Mouse (Mus musculus): ENCODE results near the gene Hopx. TPM values are rescaled to one million over a fixed set of nuclear protein-coding genes. Genes with fewer than 3 reads are reported as not detected.

Gene Hopx
- polyA plus RNA-seq, 1 experiment from 2014 or later: 11.3 TPM

GRCm38 (mm10) chr5:77148021-77148621 lies 33.2 kb upstream of the Hopx start:
- no peaks in the 10 kb centered on the region for H3K27me3 ChIP-seq (ENCODE audit: control insufficient read depth, insufficient read depth, low read length)
- no peaks in the 10 kb centered on the region for H3K4me1 ChIP-seq (replicated peaks; ENCODE audit: control insufficient read depth, insufficient read depth, low read length)
- ATAC-seq (ENCODE audit: low FRiP score) (no peak), DNase-seq (ENCODE audit: low spot score) (no peak)
- H3K9ac ChIP-seq: no peak overlapping the region
- no peak overlapping the region for H3K27ac ChIP-seq
- WGBS: 80% methylated on average over 6 of the region's 6 CpGs
- no peak overlapping the region for H3K4me2 ChIP-seq (replicated peaks)
- H3K36me3 ChIP-seq (replicated peaks; ENCODE audit: control insufficient read depth, insufficient read depth): no peaks in the 10 kb centered on the region
- no peaks in the 10 kb centered on the region for H3K9me3 ChIP-seq (ENCODE audit: control insufficient read depth, low read length)
- no peak overlapping the region for H3K4me3 ChIP-seq (replicated peaks; ENCODE audit: low read length)

GRCm38 (mm10) chr5:77146459-77147170 lies 31.7 kb upstream of the Hopx start:
- H3K4me2 ChIP-seq (replicated peaks): no peak overlapping the region
- no peaks in the 10 kb centered on the region for H3K36me3 ChIP-seq (replicated peaks; ENCODE audit: control insufficient read depth, insufficient read depth)
- WGBS: 40% methylated on average over 4 of the region's 4 CpGs
- no peak overlapping the region for H3K9ac ChIP-seq
- no peaks in the 10 kb centered on the region for H3K27me3 ChIP-seq (ENCODE audit: control insufficient read depth, insufficient read depth, low read length)
- H3K4me1 ChIP-seq (replicated peaks; ENCODE audit: control insufficient read depth, insufficient read depth, low read length): no peaks in the 10 kb centered on the region
- no peaks in the 10 kb centered on the region for H3K9me3 ChIP-seq (ENCODE audit: control insufficient read depth, low read length)
- H3K4me3 ChIP-seq (replicated peaks; ENCODE audit: low read length): no peak overlapping the region
- DNase-seq (ENCODE audit: low spot score): no peak
- no peak overlapping the region for H3K27ac ChIP-seq
- ATAC-seq (ENCODE audit: low FRiP score): no peak

GRCm38 (mm10) chr5:77144647-77145046 lies 29.7 kb upstream of the Hopx start:
- DNase-seq (ENCODE audit: low spot score) (no peak), ATAC-seq (ENCODE audit: low FRiP score) (no peak)
- Histone ChIP-seq H3K27me3 (ENCODE audit: control insufficient read depth, insufficient read depth, low read length) (no peaks in the 10 kb centered on the region), H3K9me3 (ENCODE audit: control insufficient read depth, low read length) (no peaks in the 10 kb centered on the region), H3K9ac (no peak overlapping the region), H3K4me1 (replicated peaks; ENCODE audit: control insufficient read depth, insufficient read depth, low read length) (no peaks in the 10 kb centered on the region), H3K36me3 (replicated peaks; ENCODE audit: control insufficient read depth, insufficient read depth) (no peaks in the 10 kb centered on the region), H3K27ac (no peak overlapping the region), H3K4me2 (replicated peaks) (no peak overlapping the region), H3K4me3 (replicated peaks; ENCODE audit: low read length) (no peak overlapping the region)
- 79% methylated on average over 4 of the region's 5 CpGs for WGBS

- no peak overlapping the region for H3K9ac ChIP-seq
- H3K36me3 ChIP-seq (replicated peaks; ENCODE audit: control insufficient read depth, insufficient read depth): no peaks in the 10 kb centered on the region
- no peaks in the 10 kb centered on the region for H3K9me3 ChIP-seq (ENCODE audit: control insufficient read depth, low read length)
- ATAC-seq (ENCODE audit: low FRiP score) (no peak), DNase-seq (ENCODE audit: low spot score) (no peak)
- H3K4me3 ChIP-seq (replicated peaks; ENCODE audit: low read length): no peak overlapping the region
- no peaks in the 10 kb centered on the region for H3K4me1 ChIP-seq (replicated peaks; ENCODE audit: control insufficient read depth, insufficient read depth, low read length)
- 91% methylated on average over 3 of the region's 3 CpGs for WGBS
- H3K4me2 ChIP-seq (replicated peaks): no peak overlapping the region
- no peak overlapping the region for H3K27ac ChIP-seq
- H3K27me3 ChIP-seq (ENCODE audit: control insufficient read depth, insufficient read depth, low read length): no peaks in the 10 kb centered on the region
These were observed 28.2 kb upstream of the Hopx start for GRCm38 (mm10) chr5:77143076-77143475.

GRCm38 (mm10) chr5:77141336-77141735 lies 26.4 kb upstream of the Hopx start:
- H3K9me3 ChIP-seq (ENCODE audit: control insufficient read depth, low read length): no peaks in the 10 kb centered on the region
- no peaks in the 10 kb centered on the region; the same call in 1 of the 2 replicates for H3K4me1 ChIP-seq (replicated peaks; ENCODE audit: control insufficient read depth, insufficient read depth, low read length)
- WGBS: 53% methylated on average over 7 of the region's 7 CpGs
- H3K27ac ChIP-seq: no peak overlapping the region
- H3K27me3 ChIP-seq (ENCODE audit: control insufficient read depth, insufficient read depth, low read length): no peaks in the 10 kb centered on the region
- no peak overlapping the region for H3K9ac ChIP-seq
- H3K36me3 ChIP-seq (replicated peaks; ENCODE audit: control insufficient read depth, insufficient read depth): no peaks in the 10 kb centered on the region
- no peak overlapping the region for H3K4me3 ChIP-seq (replicated peaks; ENCODE audit: low read length)
- DNase-seq (ENCODE audit: low spot score) (no peak), ATAC-seq (ENCODE audit: low FRiP score) (no peak)
- no peak overlapping the region for H3K4me2 ChIP-seq (replicated peaks)

- WGBS: 89% methylated on average over 6 of the region's 6 CpGs
- Histone ChIP-seq H3K4me2 (replicated peaks) (no peak overlapping the region), H3K36me3 (replicated peaks; ENCODE audit: control insufficient read depth, insufficient read depth) (no peaks in the 10 kb centered on the region), H3K9ac (no peak overlapping the region), H3K4me3 (replicated peaks; ENCODE audit: low read length) (no peak overlapping the region), H3K27ac (no peak overlapping the region), H3K9me3 (ENCODE audit: control insufficient read depth, low read length) (no peaks in the 10 kb centered on the region), H3K4me1 (replicated peaks; ENCODE audit: control insufficient read depth, insufficient read depth, low read length) (no peaks in the 10 kb centered on the region; the same call in 1 of the 2 replicates), H3K27me3 (ENCODE audit: control insufficient read depth, insufficient read depth, low read length) (no peaks in the 10 kb centered on the region)
- ATAC-seq (ENCODE audit: low FRiP score) (no peak), DNase-seq (ENCODE audit: low spot score) (no peak)
These were observed 25.9 kb upstream of the Hopx start for GRCm38 (mm10) chr5:77140861-77141260.

- no peak overlapping the region for H3K9ac ChIP-seq
- no peaks in the 10 kb centered on the region for H3K27me3 ChIP-seq (ENCODE audit: control insufficient read depth, insufficient read depth, low read length)
- H3K4me3 ChIP-seq (replicated peaks; ENCODE audit: low read length): no peak overlapping the region
- WGBS: 56% methylated on average over 6 of the region's 6 CpGs
- H3K4me1 ChIP-seq (replicated peaks; ENCODE audit: control insufficient read depth, insufficient read depth, low read length): no peaks in the 10 kb centered on the region; the same call in 1 of the 2 replicates
- no peak for DNase-seq (ENCODE audit: low spot score)
- no peak overlapping the region for H3K4me2 ChIP-seq (replicated peaks)
- H3K9me3 ChIP-seq (ENCODE audit: control insufficient read depth, low read length): no peaks in the 10 kb centered on the region
- ATAC-seq (ENCODE audit: low FRiP score): no peak
- no peak overlapping the region for H3K27ac ChIP-seq
- H3K36me3 ChIP-seq (replicated peaks; ENCODE audit: control insufficient read depth, insufficient read depth): no peaks in the 10 kb centered on the region
These were observed 25.2 kb upstream of the Hopx start for GRCm38 (mm10) chr5:77140108-77140507.

- Histone ChIP-seq H3K9me3 (ENCODE audit: control insufficient read depth, low read length) (no peaks in the 10 kb centered on the region), H3K9ac (no peak overlapping the region), H3K27ac (no peak overlapping the region), H3K4me1 (replicated peaks; ENCODE audit: control insufficient read depth, insufficient read depth, low read length) (no peaks in the 10 kb centered on the region; the same call in 1 of the 2 replicates), H3K4me2 (replicated peaks) (no peak overlapping the region), H3K4me3 (replicated peaks; ENCODE audit: low read length) (no peak overlapping the region), H3K36me3 (replicated peaks; ENCODE audit: control insufficient read depth, insufficient read depth) (no peaks in the 10 kb centered on the region), H3K27me3 (ENCODE audit: control insufficient read depth, insufficient read depth, low read length) (no peaks in the 10 kb centered on the region)
- no peak for DNase-seq (ENCODE audit: low spot score)
- 15% methylated on average over 8 of the region's 8 CpGs for WGBS
- ATAC-seq (ENCODE audit: low FRiP score): peak; percentile 81
These were observed 22.9 kb upstream of the Hopx start for GRCm38 (mm10) chr5:77137701-77138265.

GRCm38 (mm10) chr5:77136684-77137224 lies 21.8 kb upstream of the Hopx start:
- 62% methylated on average over 4 of the region's 4 CpGs for WGBS
- Histone ChIP-seq H3K4me2 (replicated peaks) (no peak overlapping the region), H3K27ac (0 out of 2 replicates have a peak overlapping the region, but pooled peaks have one; percentile 20)

More at GRCm38 (mm10) chr5:77136684-77137224, 21.8 kb upstream of the Hopx start:
- ATAC-seq (ENCODE audit: low FRiP score) (no peak), DNase-seq (ENCODE audit: low spot score) (no peak)
- no peak overlapping the region for H3K4me3 ChIP-seq (replicated peaks; ENCODE audit: low read length)
- no peaks in the 10 kb centered on the region for H3K9me3 ChIP-seq (ENCODE audit: control insufficient read depth, low read length)
- no peaks in the 10 kb centered on the region for H3K36me3 ChIP-seq (replicated peaks; ENCODE audit: control insufficient read depth, insufficient read depth)
- no peaks in the 10 kb centered on the region for H3K27me3 ChIP-seq (ENCODE audit: control insufficient read depth, insufficient read depth, low read length)
- no peaks in the 10 kb centered on the region; the same call in 1 of the 2 replicates for H3K4me1 ChIP-seq (replicated peaks; ENCODE audit: control insufficient read depth, insufficient read depth, low read length)
- no peak overlapping the region for H3K9ac ChIP-seq
